Mouse (Mus musculus) granulocyte monocyte progenitor cell, adult 5-6 weeks (primary cell): ENCODE measurements at regions not wholly inside any gene's neighbourhood (a gene's known extent, or its start where the extent isn't known, plus 50 kb on each side); places are given as distances from the start of the nearest gene placed in this dataset.
A peak's percentile ranks its signal among the peaks of the same experiment; 100 is the strongest.

Experiments
- ATAC-seq: replicated peaks from 2 replicates; pipeline ENCODE4 v1.8.0; 2016; ENCODE audit warnings: mild to moderate bottlenecking, moderate TSS enrichment, inconsistent platforms; ENCODE audit not compliant: poor library complexity, severe bottlenecking

GRCm38 (mm10) chr3:52618212-52618924 is 350.2 kb downstream of the Foxo1 start:
- peak; percentile 44 for ATAC-seq

- no peak for ATAC-seq
These were observed 349.4 kb downstream of the Foxo1 start for GRCm38 (mm10) chr3:52617413-52618149.

- ATAC-seq = no peak
These were observed 343.7 kb downstream of the Foxo1 start for GRCm38 (mm10) chr3:52611881-52612280.

- ATAC-seq = no peak
These were observed 342.3 kb downstream of the Foxo1 start for GRCm38 (mm10) chr3:52610466-52610865.

GRCm38 (mm10) chr3:52608086-52608426 is 339.9 kb downstream of the Foxo1 start:
- ATAC-seq = no peak; the same call in 1 of the 2 replicates

GRCm38 (mm10) chr3:52607379-52608085 is 339.4 kb downstream of the Foxo1 start:
- no peak for ATAC-seq

- ATAC-seq = no peak
These were observed 337.2 kb downstream of the Foxo1 start for GRCm38 (mm10) chr3:52605261-52605771.

- no peak for ATAC-seq
These were observed 335.1 kb downstream of the Foxo1 start for GRCm38 (mm10) chr3:52603244-52603704.

GRCm38 (mm10) chr3:52601011-52601745 is 333.0 kb downstream of the Foxo1 start:
- ATAC-seq = no peak

- no peak for ATAC-seq
These were observed 332.4 kb downstream of the Foxo1 start for GRCm38 (mm10) chr3:52600581-52600980.

- no peak for ATAC-seq
These were observed 332.0 kb downstream of the Foxo1 start for GRCm38 (mm10) chr3:52600146-52600545.

- no peak for ATAC-seq
These were observed 318.3 kb downstream of the Foxo1 start for GRCm38 (mm10) chr3:52586418-52586817.

- no peak for ATAC-seq
These were observed 311.8 kb downstream of the Foxo1 start for GRCm38 (mm10) chr3:52579917-52580316.

GRCm38 (mm10) chr3:52579096-52579495 is 311.0 kb downstream of the Foxo1 start:
- ATAC-seq = no peak

GRCm38 (mm10) chr3:52576703-52577244 is 308.6 kb downstream of the Foxo1 start:
- ATAC-seq = no peak

- no peak for ATAC-seq
These were observed 307.2 kb downstream of the Foxo1 start for GRCm38 (mm10) chr3:52575237-52575798.

GRCm38 (mm10) chr3:52574341-52574740 is 306.2 kb downstream of the Foxo1 start:
- no peak for ATAC-seq

- no peak for ATAC-seq
These were observed 305.7 kb downstream of the Foxo1 start for GRCm38 (mm10) chr3:52573806-52574205.
